Mouse (Mus musculus) kidney, postnatal 0 days (tissue): ENCODE measurements at regions not wholly inside any gene's neighbourhood (a gene's known extent, or its start where the extent isn't known, plus 50 kb on each side); places are given as distances from the start of the nearest gene placed in this dataset.

Source experiments
- ATAC-seq: fragments of 200-750 bp; cut with Nextera tagmentation; replicated peaks from 2 replicates; pipeline ENCODE4 v1.8.0; 2017; ENCODE audit warnings: low read depth, moderate number of reproducible peaks, moderate TSS enrichment, moderate library complexity; ENCODE audit not compliant: low FRiP score
- DNase-seq: peaks from one replicate; pipeline ENCODE4 v3.0.0-alpha.2; 2016; ENCODE audit warnings: low spot score
- H3K27ac ChIP-seq: fragments of 300-500 bp; sonication (generic); 2 replicates; pipeline ENCODE4 v1.5.1; 2014; ENCODE audit warnings: mild to moderate bottlenecking
- H3K27me3 ChIP-seq: fragments of 300-500 bp; sonication (generic); 2 replicates; pipeline ENCODE4 v1.6.1; 2014; ENCODE audit warnings: low read length, mixed read lengths; ENCODE audit not compliant: insufficient read depth
- H3K36me3 ChIP-seq: fragments of 300-500 bp; sonication (generic); 2 replicates; pipeline ENCODE4 v1.6.1; 2014; ENCODE audit warnings: low read length, mixed read lengths; ENCODE audit not compliant: insufficient read depth
- H3K4me1 ChIP-seq: fragments of 300-500 bp; sonication (generic); replicated peaks from 2 replicates; pipeline ENCODE4 v1.6.1; 2014; ENCODE audit warnings: antibody characterized with exemption, low read length, mixed read lengths; ENCODE audit not compliant: insufficient read depth
- H3K4me2 ChIP-seq: fragments of 300-500 bp; sonication (generic); 2 replicates; pipeline ENCODE4 v1.6.1; 2014; ENCODE audit warnings: mild to moderate bottlenecking, low read length, moderate library complexity, mixed read lengths
- H3K4me3 ChIP-seq: fragments of 300-500 bp; sonication (generic); replicated peaks from 2 replicates; pipeline ENCODE4 v1.5.1; 2014; ENCODE audit warnings: low read depth, low read length
- H3K9ac ChIP-seq: fragments of 300-500 bp; sonication (generic); 2 replicates; pipeline ENCODE4 v1.6.1; 2014; ENCODE audit warnings: low read depth, low read length
- H3K9me3 ChIP-seq: fragments of 300-500 bp; sonication (generic); replicated peaks from 2 replicates; pipeline ENCODE4 v1.6.1; 2016; ENCODE audit warnings: low read length, inconsistent platforms, mixed read lengths
- CTCF ChIP-seq: IDR thresholded peaks from 2 replicates; pipeline ENCODE4 v1.5.1; 2016; ENCODE audit warnings: antibody characterized with exemption, low read depth, mild to moderate bottlenecking, moderate library complexity
- WGBS: fragments of 180-500 bp; shearing (Covaris S2); extraction: QIAGEN DNeasy Blood & Tissue Kit; methylation state at CpG from one replicate; pipeline ENCODE4 v1.1.7; 2014; 5-methylcytosine and 5-hydroxymethylcytosine counted together

DNA sequence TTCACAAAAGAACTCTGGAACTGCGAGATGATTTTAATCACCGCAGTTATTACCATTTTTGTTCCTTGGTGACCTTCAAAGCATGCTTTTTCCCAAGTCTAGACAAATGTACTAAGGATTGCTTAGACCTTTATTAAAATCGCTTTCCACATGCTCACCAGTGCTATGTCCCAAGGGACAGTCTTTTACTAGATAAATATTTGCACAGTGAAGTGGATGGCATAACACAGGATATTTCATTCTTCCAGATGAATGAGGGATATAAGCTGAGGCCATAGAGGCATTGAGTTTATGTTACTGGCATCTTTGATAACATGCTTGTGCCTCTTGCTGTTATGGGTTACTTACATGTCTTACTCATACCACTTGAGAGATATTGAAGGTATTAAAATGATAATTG, 289.1 kb upstream of the Rgs18 start:
- no peak overlapping the region for H3K4me2 ChIP-seq
- no peak for TF ChIP-seq CTCF
- no peak overlapping the region for H3K9ac ChIP-seq
- no peak for DNase-seq
- no peaks in the 10 kb centered on the region for H3K27me3 ChIP-seq
- H3K4me3 ChIP-seq: no peak overlapping the region
- WGBS: 80% methylated on average over 3 of the region's 3 CpGs
- no peak for ATAC-seq
- H3K4me1 ChIP-seq: no peaks in the 10 kb centered on the region
- no peaks in the 10 kb centered on the region for H3K9me3 ChIP-seq
- H3K27ac ChIP-seq: no peak overlapping the region
- H3K36me3 ChIP-seq: no peaks in the 10 kb centered on the region

DNA sequence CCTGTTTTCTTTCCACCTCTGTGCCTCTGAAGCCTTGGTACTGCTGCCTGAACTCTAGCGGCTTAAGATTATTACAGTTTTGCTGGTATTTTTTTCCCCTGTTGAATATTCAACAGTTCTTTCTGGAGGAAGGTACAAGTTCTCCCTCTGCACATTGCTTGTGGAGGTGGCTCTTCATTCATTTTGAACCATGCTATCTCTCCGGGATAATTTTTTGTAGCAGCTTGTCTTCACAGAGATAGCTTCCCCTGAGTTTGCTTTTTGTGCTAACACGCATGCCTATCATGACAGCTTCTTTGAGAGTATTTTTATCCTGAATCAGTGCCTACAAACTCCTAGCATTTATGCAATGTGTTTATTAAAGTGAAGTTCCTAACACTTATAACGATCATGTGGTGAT, 240.4 kb upstream of the Rgs18 start:
- no peaks in the 10 kb centered on the region for H3K36me3 ChIP-seq
- no peak overlapping the region for H3K27ac ChIP-seq
- no peak overlapping the region for H3K9ac ChIP-seq
- H3K4me3 ChIP-seq: no peak overlapping the region
- DNase-seq (no peak), ATAC-seq (no peak)
- H3K27me3 ChIP-seq: no peaks in the 10 kb centered on the region
- H3K4me1 ChIP-seq: no peaks in the 10 kb centered on the region
- TF ChIP-seq CTCF: no peak
- WGBS: 82% methylated on average over 4 of the region's 4 CpGs
- H3K9me3 ChIP-seq: no peaks in the 10 kb centered on the region
- H3K4me2 ChIP-seq: no peak overlapping the region

DNA sequence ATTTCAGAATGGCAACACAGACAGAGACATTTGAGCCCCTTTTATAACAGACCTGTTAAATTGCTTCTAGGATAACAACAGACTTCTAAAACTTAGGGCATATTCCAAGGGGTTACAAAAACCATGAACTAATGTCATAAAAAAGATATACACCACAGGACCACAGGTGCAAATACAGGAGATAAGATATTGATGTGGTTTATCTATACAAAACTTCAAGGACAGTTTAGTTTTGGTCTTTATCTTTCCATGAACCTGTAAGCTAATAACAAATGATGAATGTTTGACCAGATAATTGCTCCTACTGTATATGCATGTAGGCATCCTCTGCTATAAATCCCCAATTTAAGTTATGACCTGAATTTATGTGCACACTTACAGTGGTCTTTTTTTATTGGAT, 235.6 kb upstream of the Rgs18 start:
- H3K4me3 ChIP-seq: no peak overlapping the region
- no peak for TF ChIP-seq CTCF
- no peak overlapping the region for H3K4me2 ChIP-seq
- no peaks in the 10 kb centered on the region for H3K9me3 ChIP-seq
- no peaks in the 10 kb centered on the region for H3K27me3 ChIP-seq
- no peaks in the 10 kb centered on the region for H3K4me1 ChIP-seq
- H3K27ac ChIP-seq: no peak overlapping the region
- ATAC-seq (no peak), DNase-seq (no peak)
- no peak overlapping the region for H3K9ac ChIP-seq
- no peaks in the 10 kb centered on the region for H3K36me3 ChIP-seq

DNA sequence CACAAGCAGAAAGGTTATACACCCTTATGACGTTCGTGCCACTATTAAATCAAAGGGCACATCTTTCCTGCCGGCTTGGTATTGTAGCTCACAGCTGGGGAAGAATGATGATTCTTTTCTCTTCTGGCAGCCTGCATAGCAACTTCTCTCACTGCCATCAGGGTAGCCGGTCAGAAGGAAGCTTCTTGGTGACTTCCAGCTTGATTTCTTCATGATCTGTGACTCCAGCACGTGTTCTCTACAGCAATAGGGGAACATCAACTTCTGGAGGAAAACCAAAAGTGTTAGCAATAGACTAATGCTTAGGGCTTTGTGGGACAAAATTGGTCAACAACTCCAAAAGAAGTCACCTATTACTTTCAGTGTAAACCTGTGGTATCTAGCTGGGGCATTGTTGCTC, 202.9 kb upstream of the Rgs18 start:
- 63% methylated on average over 5 of the region's 5 CpGs for WGBS
- Histone ChIP-seq H3K27ac (no peak overlapping the region), H3K4me2 (no peak overlapping the region), H3K9ac (no peak overlapping the region), H3K4me3 (no peak overlapping the region), H3K4me1 (no peaks in the 10 kb centered on the region), H3K27me3 (no peaks in the 10 kb centered on the region), H3K36me3 (no peaks in the 10 kb centered on the region), H3K9me3 (no peaks in the 10 kb centered on the region)
- DNase-seq (no peak), ATAC-seq (no peak)
- TF ChIP-seq CTCF: no peak

- no peaks in the 10 kb centered on the region for H3K36me3 ChIP-seq
- no peak overlapping the region for H3K4me2 ChIP-seq
- H3K27me3 ChIP-seq: no peaks in the 10 kb centered on the region
- TF ChIP-seq CTCF: no peak
- H3K27ac ChIP-seq: no peak overlapping the region
- 74% methylated on average over 3 of the region's 3 CpGs for WGBS
- DNase-seq (no peak), ATAC-seq (no peak)
- H3K9ac ChIP-seq: no peak overlapping the region
- no peak overlapping the region for H3K4me3 ChIP-seq
- no peaks in the 10 kb centered on the region for H3K4me1 ChIP-seq
- no peaks in the 10 kb centered on the region for H3K9me3 ChIP-seq
Observed at GRCm38 (mm10) chr1:144965736-144966135, 190.5 kb upstream of the Rgs18 start.

DNA sequence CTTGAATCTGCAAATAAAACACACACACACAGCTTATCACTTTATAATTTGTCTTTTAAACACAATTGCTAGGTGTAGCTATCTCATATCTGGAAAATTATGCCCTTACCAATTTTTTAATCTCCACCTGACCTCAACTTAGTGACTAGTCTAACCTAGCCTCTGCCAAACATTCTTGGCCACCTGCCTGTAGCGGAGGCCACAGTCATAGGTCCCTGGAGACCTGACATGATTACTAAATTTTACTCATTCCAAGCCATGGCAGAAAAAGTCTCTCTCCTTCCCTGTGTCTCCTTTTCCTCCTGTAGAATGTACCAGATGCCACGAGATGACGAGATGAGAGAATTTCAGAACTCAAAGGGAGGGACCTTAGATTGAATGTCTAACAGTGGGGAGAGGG, 163.8 kb upstream of the Rgs18 start:
- no peak for TF ChIP-seq CTCF
- Histone ChIP-seq H3K9ac (no peak overlapping the region), H3K4me2 (no peak overlapping the region), H3K27me3 (no peaks in the 10 kb centered on the region), H3K4me3 (no peak overlapping the region), H3K4me1 (no peaks in the 10 kb centered on the region), H3K9me3 (no peaks in the 10 kb centered on the region), H3K36me3 (no peaks in the 10 kb centered on the region), H3K27ac (no peak overlapping the region)
- ATAC-seq (no peak), DNase-seq (no peak)
- WGBS: 88% methylated on average over 3 of the region's 3 CpGs

DNA sequence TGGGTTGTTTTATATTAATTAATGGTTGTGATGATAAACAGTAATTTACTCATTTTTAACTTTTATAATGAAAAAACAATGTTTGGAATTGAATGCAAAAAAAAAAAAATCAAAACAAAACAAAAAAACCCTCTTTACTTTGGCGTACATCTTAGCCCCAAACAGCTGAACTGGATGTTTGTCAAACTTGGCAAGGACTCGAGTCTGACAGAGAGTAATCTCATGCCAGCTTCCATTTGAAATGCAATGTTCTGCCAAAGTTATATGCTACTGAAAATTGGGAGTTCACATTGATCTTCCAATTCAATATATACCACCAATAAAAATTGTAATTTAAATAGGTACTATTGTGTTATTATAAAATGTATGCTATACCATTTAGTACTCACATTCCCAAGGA, 150.9 kb upstream of the Rgs18 start:
- no peak for TF ChIP-seq CTCF
- Histone ChIP-seq H3K36me3 (no peaks in the 10 kb centered on the region), H3K27me3 (no peaks in the 10 kb centered on the region), H3K9me3 (no peaks in the 10 kb centered on the region), H3K9ac (no peak overlapping the region), H3K4me2 (no peak overlapping the region), H3K4me1 (no peaks in the 10 kb centered on the region), H3K4me3 (no peak overlapping the region), H3K27ac (no peak overlapping the region)
- WGBS: 65% methylated on average over 2 of the region's 2 CpGs
- ATAC-seq: no peak
- DNase-seq: no peak
